Mouse (Mus musculus) regulatory T cell (primary cell): ENCODE measurements around the gene Dll3.

Experiments used
- in situ Hi-C: fragments of 300-600 bp; cut with MboI, MseI; formaldehyde crosslinking; loops from one replicate; pipeline ENCODE4 v1.15.1; 2025; ENCODE audit warnings: high pct_unique_total_duplicates

The Dll3 gene

GRCm38 (mm10) chr7:28311151-28311925 is 9.3 kb upstream of the Dll3 start:
- in situ Hi-C loops = loop anchor here (10.0 kb wide), 1 partner anchor 1443 kb away; no protein-coding TSS in a partner anchor

DNA sequence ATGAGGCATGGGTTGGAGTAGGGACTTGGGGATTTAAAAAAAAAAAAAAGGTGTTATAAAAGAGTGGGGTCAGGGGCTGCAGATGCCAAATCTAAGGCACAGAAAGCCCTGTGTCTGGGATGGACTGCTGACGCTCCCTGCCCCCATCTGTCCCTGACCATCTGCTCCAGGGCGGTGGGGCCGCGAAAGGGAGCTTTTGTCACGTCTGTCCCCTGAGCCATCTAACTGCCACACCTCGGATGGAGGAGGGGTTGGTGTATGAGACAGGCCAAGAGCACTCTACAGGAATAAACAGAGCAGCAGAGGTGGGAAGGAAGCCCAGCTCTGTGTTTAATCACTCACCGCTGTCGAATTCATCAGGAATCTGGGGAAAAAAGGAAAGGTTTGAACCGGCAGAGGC is 7.7 kb upstream of the Dll3 start:
- in situ Hi-C loops = loop anchor here (10.0 kb wide), 1 partner anchor 1445 kb away; no protein-coding TSS in a partner anchor

GRCm38 (mm10) chr7:28306216-28306615 is 4.2 kb upstream of the Dll3 start:
- in situ Hi-C loops = no loop called here

- in situ Hi-C loops = no loop called here
These were observed 3.6 kb upstream of the Dll3 start for GRCm38 (mm10) chr7:28305641-28306040.

- in situ Hi-C loops = no loop called here
These were observed 3.0 kb downstream of the Dll3 start for GRCm38 (mm10) chr7:28298837-28299625.

DNA sequence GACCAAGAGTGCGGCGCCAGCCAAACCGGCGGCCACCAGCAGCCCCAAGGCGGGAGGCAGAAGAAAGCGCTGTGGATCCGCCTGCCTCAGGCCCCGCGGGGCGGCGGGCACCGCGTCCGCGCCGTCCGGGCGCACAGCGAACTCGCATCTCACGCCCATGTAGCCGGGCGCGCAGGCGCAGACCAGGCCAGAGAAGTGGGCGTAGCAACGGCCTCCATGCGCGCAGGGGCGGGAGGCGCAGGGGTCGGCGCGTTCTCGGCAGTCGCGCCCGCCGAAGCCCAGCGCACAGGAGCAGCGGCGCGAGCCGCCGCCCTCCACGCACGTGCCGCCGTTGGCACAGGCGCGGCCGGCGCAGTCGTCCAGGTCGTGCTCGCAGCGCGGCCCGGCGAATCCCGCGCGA is 7.6 kb downstream of the Dll3 start:
- in situ Hi-C loops = loop anchor here (5.0 kb wide), 1 partner anchor 87 kb away; no protein-coding TSS in a partner anchor

- in situ Hi-C loops = loop anchor here (5.0 kb wide), 1 partner anchor 84 kb away; no protein-coding TSS in a partner anchor
These were observed 11.1 kb downstream of the Dll3 start, which contains the start of gene Selenov for GRCm38 (mm10) chr7:28290638-28291590. Selenov (minus strand) TSS chr7:28291186.

- in situ Hi-C loops = loop anchor here (5.0 kb wide), 1 partner anchor 83 kb away; no protein-coding TSS in a partner anchor
These were observed 11.9 kb downstream of the Dll3 start for GRCm38 (mm10) chr7:28290165-28290564.

DNA sequence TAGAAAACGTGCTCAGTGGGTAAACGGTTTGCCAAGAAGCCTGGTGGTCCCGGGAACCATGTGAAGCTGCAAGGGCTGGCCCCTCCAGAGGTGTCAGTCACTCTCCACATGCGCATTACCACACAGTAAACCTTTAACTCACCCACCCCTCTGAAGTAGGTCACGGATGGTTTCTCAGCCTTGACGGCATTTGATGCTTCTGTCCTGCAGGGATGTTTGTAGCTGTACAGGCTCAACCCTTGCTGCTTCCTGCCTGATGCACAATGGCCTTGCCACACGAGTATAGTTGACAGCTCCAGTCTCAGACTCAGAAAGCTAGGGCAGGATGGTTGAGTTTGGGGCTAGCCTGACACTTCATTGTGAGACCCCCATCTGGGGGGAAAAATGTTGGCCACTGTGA is 21.4 kb downstream of the Dll3 start:
- in situ Hi-C loops = no loop called here

DNA sequence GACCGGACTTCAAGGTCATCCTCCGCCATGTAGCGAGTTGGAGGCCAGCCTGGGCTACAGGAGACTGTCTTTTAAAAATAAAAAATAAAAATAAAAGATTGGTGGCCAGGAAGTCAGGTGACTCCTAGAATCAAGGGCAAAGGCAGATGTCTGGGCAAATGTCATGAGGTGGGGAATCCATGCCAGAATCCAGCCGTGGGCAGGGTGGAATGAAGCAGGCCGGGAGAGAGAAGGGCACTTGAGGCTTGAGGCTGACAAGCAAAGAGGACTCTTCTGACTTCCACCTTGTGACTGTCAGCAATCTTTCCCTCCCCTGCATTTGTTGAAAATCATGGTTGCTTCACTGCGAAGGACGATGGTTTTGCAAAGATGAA is 23.8 kb downstream of the Dll3 start:
- in situ Hi-C loops = no loop called here

GRCm38 (mm10) chr7:28277615-28278278 is 24.3 kb downstream of the Dll3 start, which contains the start of gene Eid2b:
Eid2b (plus strand) TSS chr7:28277739.
- in situ Hi-C loops = no loop called here

GRCm38 (mm10) chr7:28277237-28277614 is 24.8 kb downstream of the Dll3 start:
- in situ Hi-C loops = no loop called here

DNA sequence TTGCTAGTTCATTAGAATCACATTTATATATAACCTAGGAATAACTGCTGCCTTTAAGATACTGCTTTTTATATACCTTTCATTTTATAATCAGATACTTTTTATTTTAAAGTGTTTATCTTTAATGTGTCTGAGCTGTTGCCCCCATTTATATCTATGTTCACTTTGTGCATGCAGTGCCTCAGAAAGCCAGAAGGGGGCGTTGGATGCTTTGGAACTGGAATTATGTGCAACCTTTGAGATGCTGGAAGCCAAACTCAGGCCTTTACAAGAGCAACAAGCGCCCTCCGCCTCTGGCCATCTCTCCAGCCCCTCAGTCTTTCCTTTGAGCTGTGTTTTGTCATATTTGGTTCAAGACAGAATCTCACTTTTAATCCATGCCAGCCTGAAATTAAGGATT is 30.3 kb downstream of the Dll3 start:
- in situ Hi-C loops = no loop called here

DNA sequence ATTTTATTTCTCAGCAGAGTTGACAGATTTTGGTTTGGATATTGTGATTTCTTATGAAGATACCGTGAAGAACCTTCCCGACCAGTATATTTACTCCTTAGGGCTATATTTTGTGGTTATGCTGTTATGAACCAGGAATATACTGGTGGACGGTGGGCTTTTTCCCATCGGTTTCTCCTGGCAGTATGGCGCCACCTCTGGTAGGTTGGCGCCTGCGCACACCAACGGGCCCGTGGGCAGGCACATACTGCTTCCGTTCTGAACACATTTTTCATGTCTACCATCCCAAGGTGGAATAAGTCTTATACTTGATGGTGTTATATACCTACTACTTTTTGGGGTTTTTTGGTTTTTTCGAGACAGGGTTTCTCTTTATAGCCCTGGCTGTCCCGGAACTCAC is 32.7 kb downstream of the Dll3 start:
- in situ Hi-C loops = no loop called here

DNA sequence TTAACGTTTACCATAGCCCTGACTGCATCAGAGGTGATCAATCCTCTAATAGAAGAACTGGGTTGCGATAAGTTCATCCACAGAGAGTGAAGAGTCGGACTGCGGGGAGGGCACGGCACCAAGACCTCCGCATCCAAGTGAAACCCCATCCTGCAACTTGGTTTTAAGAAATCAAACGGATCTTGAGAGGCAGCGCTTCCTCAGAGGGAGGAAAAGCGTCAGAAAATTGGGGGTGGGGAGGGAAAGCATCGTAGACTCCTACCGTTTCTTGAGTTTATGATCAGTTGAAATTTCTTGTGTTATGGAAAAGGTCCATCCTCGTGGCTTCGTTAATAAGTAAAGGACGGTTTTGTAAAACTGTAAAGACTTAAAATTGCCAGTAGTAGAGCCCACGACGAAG is 33.5 kb downstream of the Dll3 start:
- in situ Hi-C loops = no loop called here

- in situ Hi-C loops = no loop called here
These were observed 34.0 kb downstream of the Dll3 start for GRCm38 (mm10) chr7:28268042-28268531.

- in situ Hi-C loops = no loop called here
These were observed 34.7 kb downstream of the Dll3 start, which contains the start of gene Eid2 for GRCm38 (mm10) chr7:28267129-28268041. Eid2 (plus strand) TSS chr7:28267881.

- in situ Hi-C loops = no loop called here
These were observed 36.6 kb downstream of the Dll3 start for GRCm38 (mm10) chr7:28265391-28265790.

DNA sequence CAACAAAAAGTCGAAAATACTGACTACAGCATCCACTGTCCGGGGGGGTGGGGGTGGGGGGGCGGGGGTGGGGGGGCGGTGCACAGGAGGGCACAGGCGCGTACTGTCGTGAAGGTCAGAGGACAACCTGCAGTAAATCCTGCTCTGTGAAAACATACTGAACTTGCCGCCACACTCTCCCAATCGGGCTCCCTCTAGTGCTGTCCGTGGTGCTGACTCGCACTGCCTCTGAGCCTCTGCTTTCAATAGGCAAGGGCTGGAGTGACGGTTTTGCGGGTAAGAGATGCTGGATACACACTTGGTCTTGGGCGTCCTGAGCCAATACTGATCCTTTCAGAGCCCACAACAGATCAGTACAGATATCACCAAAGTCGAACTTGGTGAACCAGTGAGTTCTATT is 38.3 kb downstream of the Dll3 start:
- in situ Hi-C loops = no loop called here

GRCm38 (mm10) chr7:28262861-28263260 is 39.2 kb downstream of the Dll3 start:
- in situ Hi-C loops = no loop called here
